Mouse (Mus musculus): ENCODE data around the gene Cnot8.
"Not testable (repeated sequence)": the region's sequence is repeated elsewhere in the genome, so short reads cannot be mapped to it uniquely, and the experiment has no call there.

Cnot8 gene

DNA sequence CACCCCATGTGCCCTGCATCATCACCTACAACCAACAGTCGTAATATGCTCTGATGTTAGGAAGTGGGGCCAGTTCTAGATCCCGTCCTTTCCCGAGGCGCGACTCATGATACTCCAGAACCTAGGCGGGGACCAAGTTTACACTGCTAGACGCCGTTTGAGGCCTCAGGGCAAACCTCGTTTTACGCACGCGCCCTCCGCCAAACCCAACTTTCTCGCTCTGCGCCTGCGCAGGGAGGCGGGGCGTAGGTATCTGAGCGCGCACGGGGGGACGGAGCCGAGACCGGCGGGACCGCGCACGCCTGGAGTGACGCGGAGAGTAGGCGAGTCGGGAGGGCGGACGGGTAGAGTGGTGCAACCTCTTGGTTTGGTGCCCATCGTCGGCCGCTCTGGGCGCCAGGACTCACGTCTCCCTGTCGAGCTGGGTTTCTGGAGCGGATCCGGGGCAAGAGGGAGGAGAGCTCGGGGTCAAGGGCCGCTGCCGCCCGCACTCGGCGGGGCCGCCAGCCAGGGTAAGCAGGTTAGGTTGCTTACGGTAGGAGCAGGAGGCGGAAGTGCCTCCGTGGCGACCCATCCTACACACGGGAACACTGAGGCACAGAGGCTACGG lies at the start of gene Cnot8:
Gene Cnot8, plus strand, starts transcription at position 457 of the 610 bp plus-strand sequence.
- in situ Hi-C loops (cut with MboI; ENCODE audit: low sequenced_read_pairs) = no loop called here

- in situ Hi-C loops (cut with MboI; ENCODE audit: low sequenced_read_pairs) = loop anchor here (25.0 kb wide), 1 partner anchor 245 kb away; the partner anchor contains the start of gene Sap30l
Observed at GRCm38 (mm10) chr11:58057455-58057854, 46.5 kb upstream of the Cnot8 start.

- in situ Hi-C loops (cut with MboI; ENCODE audit: low sequenced_read_pairs) = loop anchor here (10.0 to 25.0 kb wide), 2 partner anchors 105 to 247 kb away; partner anchors contain the start of gene Sap30l
Observed at GRCm38 (mm10) chr11:58059752-58060151, 44.2 kb upstream of the Cnot8 start.

GRCm38 (mm10) chr11:58061218-58061617 lies 42.7 kb upstream of the Cnot8 start:
- in situ Hi-C loops (cut with MboI; ENCODE audit: low sequenced_read_pairs) = loop anchor here (10.0 to 25.0 kb wide), 2 partner anchors 106 to 249 kb away; partner anchors contain the start of gene Sap30l

DNA sequence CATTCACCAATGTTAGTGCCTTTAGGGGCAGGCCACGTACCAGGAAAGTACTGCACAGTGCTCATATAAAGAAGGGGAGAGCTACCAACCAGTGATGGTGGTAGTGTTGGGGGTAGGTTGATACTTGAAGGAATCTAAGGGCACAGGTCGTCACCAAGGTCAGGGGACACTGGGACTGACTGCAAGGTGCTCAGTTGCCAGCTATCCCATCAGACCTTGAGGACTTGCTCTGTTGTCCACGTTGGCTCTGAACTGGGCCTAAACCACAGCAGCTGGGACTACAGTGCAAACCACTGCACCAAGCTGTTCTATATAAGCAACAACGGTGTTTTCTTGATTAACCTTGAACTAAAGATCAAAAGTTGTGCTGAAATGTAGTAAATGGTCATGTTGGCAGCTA lies 41.4 kb upstream of the Cnot8 start:
- in situ Hi-C loops (cut with MboI; ENCODE audit: low sequenced_read_pairs) = loop anchor here (10.0 to 25.0 kb wide), 2 partner anchors 108 to 250 kb away; partner anchors contain the start of gene Sap30l

- in situ Hi-C loops (cut with MboI; ENCODE audit: low sequenced_read_pairs) = loop anchor here (10.0 to 25.0 kb wide), 2 partner anchors 110 to 253 kb away; partner anchors contain the start of gene Sap30l
Observed at GRCm38 (mm10) chr11:58065025-58065424, 38.9 kb upstream of the Cnot8 start.

GRCm38 (mm10) chr11:58072978-58073377 lies 31.0 kb upstream of the Cnot8 start:
- in situ Hi-C loops (cut with MboI; ENCODE audit: low sequenced_read_pairs) = loop anchor here (25.0 kb wide), 1 partner anchor 261 kb away; the partner anchor contains the start of gene Sap30l

DNA sequence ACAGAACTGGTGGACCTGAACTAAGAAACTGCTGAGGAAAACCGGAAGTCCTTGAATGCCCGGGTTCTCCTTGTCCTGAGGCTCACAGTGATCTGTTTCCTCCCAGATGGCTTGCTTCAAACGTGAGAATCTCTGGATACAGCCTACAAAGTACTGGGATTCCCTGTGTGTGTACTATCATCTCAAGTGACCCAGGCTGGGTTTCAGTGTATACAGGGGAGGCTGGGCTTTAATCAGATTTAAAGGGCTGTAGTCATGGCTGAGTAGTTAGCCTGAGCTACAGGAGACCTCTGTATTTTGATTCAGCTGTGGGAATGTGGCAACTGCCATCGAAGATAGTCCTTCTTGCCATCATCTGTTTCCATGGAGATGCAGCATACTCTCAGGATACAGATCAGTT lies 26.7 kb upstream of the Cnot8 start:
- in situ Hi-C loops (cut with MboI; ENCODE audit: low sequenced_read_pairs) = no loop called here

DNA sequence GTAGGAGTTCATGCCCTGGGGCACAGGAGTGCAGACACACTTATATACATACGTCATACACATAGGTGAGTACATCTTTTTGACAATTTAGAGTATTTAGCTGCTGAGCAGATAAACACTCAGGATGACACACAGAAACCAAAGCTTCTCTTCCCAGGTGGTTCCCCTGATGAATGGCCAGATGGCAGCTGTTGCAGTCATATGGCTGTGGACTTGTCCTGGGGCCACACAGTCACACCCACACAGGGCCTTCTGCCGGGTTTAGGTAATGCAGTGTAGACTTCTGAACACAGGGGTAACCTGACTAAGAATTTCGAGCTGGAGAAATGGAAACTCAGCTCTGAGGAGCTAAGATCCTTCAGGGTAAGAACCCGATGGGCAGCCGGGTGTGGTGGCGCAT lies 22.2 kb upstream of the Cnot8 start:
- in situ Hi-C loops (cut with MboI; ENCODE audit: low sequenced_read_pairs) = no loop called here

- in situ Hi-C loops (cut with MboI; ENCODE audit: low sequenced_read_pairs) = no loop called here
Observed at GRCm38 (mm10) chr11:58092541-58092940, 11.4 kb upstream of the Cnot8 start.

GRCm38 (mm10) chr11:58093021-58093528 lies 10.9 kb upstream of the Cnot8 start, which contains the start of gene Gm12248:
TSS of gene Gm12248 (minus strand) at chr11:58093134.
- in situ Hi-C loops (cut with MboI; ENCODE audit: low sequenced_read_pairs) = no loop called here

DNA sequence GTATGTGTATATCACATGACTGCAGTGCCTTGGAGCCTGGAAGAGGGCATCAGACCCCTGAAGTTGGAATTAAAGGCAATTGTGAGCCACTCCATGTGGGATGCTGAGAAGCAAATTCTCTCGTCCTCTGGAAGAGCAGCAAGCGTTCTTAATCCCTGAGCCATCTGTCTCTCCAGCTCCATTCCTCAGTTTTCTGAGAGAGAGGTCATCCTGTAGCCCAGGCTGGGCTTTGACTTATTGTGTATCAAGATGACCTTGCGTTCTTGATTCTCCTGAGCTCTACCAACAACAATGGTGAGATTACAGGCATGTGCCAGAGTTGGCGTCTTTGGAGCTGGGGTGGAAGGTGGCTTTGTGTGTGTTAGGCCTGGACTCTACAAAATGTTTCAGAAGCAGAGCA lies 9.2 kb upstream of the Cnot8 start:
- in situ Hi-C loops (cut with MboI; ENCODE audit: low sequenced_read_pairs) = no loop called here

- in situ Hi-C loops (cut with MboI; ENCODE audit: low sequenced_read_pairs) = no loop called here
Observed at GRCm38 (mm10) chr11:58095561-58095960, 8.4 kb upstream of the Cnot8 start.

DNA sequence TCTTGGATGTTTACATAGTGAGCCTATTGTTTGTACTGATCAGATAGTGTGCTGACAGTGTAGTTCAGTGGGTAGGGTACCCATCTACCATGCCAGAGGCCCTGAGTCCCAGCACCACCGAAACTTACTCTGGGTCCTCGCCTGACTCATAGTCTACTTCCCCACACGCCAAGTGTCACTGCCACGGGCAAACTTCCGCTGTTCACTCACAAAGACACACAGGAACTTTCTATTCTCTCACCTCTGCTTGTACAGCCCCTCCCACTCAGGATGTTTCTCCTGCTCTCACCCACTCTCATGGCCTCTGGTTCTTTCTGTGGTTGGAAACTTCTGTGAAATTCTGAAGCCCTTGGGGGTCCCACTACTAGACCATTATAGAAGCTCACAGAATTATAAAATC lies 7.8 kb upstream of the Cnot8 start:
- in situ Hi-C loops (cut with MboI; ENCODE audit: low sequenced_read_pairs) = no loop called here

- in situ Hi-C loops (cut with MboI; ENCODE audit: low sequenced_read_pairs) = no loop called here
Observed at GRCm38 (mm10) chr11:58096821-58097620, 6.9 kb upstream of the Cnot8 start.

DNA sequence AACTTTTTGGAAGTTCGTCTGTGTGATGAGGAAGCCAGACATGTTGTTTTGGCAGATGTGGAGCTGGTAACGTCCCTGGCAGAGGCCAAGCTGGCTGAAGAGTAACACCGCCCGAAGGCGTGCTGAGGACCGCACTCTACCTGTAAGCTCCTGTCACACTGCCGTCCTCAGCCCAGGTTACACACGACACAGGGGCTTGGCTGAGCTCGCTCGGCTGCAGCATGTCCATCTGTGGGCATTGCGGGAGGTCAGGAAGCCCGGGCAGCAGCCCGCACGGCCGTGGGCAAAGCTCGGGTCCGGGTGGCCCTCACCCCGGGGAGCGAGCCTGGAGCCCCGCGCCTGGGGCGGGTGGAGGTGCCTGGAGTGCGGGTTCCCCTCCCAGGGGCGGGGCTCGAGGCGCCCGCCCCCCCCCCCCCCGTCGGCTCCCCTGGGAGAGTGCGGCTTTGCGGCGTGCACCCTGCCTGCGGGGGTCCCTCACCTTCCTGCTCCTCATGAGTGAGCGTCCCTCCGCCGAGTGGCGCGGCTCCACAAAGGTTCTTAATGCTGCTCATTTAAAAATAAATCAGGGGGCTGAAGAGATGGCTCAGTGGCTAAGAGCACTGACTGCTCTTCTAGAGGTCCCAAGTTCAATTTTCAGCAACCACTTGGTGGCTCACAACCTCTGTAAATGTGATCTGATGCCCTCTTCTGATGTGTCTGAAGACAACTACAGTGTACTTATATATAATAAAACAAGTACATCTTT lies 6.2 kb upstream of the Cnot8 start:
- in situ Hi-C loops (cut with MboI; ENCODE audit: low sequenced_read_pairs) = no loop called here

DNA sequence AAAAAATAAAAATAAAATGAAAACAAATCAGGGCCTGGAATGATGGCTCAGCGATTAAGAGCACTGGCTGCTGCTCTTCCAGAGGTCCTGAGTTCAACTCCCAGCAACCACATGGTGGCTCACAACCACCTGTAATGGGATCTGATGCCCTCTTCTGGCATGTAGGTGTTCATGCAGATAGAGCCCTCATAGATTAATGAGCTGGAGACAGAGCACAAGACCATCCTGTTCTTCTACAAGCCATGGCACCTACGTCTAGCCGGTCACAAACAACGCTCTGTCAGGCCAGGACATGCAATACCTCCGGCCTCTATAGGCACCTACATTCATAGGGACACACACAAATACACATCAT lies 5.6 kb upstream of the Cnot8 start:
- in situ Hi-C loops (cut with MboI; ENCODE audit: low sequenced_read_pairs) = not testable (repeated sequence)

GRCm38 (mm10) chr11:58100006-58100405 lies 3.9 kb upstream of the Cnot8 start:
- in situ Hi-C loops (cut with MboI; ENCODE audit: low sequenced_read_pairs) = no loop called here

DNA sequence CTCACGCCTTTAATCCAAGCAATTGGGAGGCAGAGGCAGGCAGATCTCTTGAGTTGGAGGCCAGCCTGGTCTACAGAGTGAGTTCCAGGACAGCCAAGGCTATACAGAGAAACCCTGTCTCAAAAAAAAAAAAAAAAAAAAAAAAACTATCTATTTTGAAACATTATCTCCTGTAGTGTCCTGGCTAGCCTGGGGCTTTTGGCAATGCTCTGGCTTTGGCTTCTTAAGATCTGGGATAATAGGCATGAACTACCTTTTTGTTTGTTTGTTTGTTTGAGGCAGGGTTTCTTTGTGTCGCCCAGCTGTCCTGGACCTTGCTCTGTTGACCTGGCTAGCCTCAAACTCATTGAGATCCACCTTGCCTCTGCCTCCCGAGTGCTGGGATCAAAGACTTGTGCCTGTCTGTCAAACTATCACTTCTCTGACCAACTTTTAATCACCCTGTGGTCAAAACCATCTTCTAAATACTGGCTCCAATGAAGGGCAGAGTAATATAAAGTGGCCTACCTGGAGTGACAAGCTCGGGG lies 2.7 kb upstream of the Cnot8 start:
- in situ Hi-C loops (cut with MboI; ENCODE audit: low sequenced_read_pairs) = no loop called here

- in situ Hi-C loops (cut with MboI; ENCODE audit: low sequenced_read_pairs) = no loop called here
Observed at GRCm38 (mm10) chr11:58102146-58102545, 1.8 kb upstream of the Cnot8 start.

Measured in CH12F3 (cell line).